Mouse (Mus musculus): ENCODE measurements around the gene Usmg5. TPM values are rescaled to one million over a fixed set of nuclear protein-coding genes. Genes with fewer than 3 reads are reported as not detected.

Usmg5 gene
- 1,983 and 2,420 TPM in 2 replicates for polyA plus RNA-seq (2015; fragmentation: Nextera tagmentation; extraction: Ambion mirVana)

GRCm38 (mm10) chr19:47090550-47091156, at the start of gene Usmg5, which contains the start of gene Pdcd11:
Gene Usmg5 (minus strand): TSS chr19:47090647.
Gene Pdcd11 (plus strand): TSS chr19:47090768.

DNA sequence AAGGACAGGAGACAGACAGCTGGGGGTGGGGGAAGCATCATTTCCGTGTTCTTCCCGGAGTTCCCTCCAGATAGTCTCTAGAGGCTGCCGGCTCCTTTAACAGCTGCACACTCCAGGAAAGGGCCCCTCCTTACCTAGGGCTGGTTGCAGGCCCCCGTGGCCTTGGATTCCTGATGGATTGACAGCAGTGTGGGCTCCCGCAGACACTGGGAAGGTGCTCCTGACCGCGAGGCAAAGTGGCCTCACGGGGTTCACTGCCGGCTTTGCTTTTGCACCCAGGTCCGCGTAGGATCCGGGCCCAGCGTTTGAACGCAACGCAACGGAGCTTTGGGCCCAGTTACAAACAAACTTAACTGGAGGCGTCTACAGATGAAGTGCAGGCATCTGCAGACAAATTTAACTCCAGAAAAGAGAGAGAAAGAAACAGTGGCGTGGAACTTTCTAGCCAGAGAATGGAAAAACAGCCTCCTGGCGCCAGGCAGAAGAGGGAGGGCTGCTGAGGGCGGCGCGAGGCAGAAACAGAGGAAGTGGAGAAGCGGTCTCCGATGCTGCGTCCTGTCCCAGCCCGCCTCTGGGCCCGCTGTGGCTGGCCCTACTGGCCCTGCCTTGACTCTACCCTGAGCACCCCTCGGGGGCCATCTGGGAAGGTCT, 47.4 kb upstream of the Usmg5 start, which contains the start of gene Calhm2:
Calhm2 (minus strand) TSS at position 524 of the 651 bp plus-strand sequence.

GRCm38 (mm10) chr19:47067096-47067882, 23.2 kb downstream of the Usmg5 start, which contains the start of gene Taf5:
Gene Taf5 (plus strand): TSS chr19:47067746.

DNA sequence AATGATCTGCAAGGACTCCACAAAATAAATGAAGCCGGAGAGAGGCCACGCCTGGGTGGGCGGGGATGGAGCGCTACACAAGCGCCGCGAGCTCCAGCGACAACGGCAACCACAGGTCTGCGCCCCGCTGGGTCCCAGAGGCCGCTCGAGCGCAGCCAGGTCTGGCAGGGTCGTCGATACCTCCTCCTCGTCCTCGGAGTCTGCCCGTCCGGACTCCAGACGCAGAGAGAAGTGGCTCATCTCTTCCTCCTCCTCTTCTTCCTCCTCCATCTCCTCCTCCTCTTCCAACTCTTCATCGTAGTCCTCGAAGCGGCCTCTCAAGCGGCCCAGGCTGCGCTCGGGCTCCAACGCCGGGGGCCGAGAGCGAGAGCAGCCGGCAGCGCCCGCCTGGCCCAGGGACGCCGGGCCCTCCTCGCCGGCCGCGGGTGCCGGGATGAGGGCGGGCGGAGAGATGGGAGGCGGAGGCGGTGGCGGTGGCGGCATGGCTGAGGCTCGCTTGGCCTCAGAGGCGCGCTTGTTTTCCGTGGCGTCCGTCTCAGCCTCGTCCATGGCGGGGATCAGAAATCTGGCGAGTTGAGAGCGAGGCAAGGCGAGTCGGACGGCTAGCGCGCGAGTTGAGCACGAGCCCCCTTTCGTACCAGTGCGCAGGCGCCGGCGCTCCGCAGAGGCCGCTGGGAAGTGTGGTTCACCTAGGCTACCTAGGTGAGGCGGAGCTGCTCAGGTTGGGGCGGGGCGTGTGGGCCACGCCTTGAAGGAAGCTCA, 40.0 kb downstream of the Usmg5 start, which contains the start of gene Pcgf6:
Pcgf6 (minus strand) TSS at position 636 of the 762 bp plus-strand sequence.

Other genes with a start within 250 kb of the Usmg5 start
- gene Ina, start 75.9 kb downstream of the Usmg5 start, polyA plus RNA-seq (2015; fragmentation: Nextera tagmentation; extraction: Ambion mirVana), result 258 and 265 TPM in 2 replicates
- 57.9 and 65.4 TPM in 2 replicates for gene Nt5c2, start 75.5 kb downstream of the Usmg5 start, polyA plus RNA-seq (2015; fragmentation: Nextera tagmentation; extraction: Ambion mirVana)
- 22.3 and 24.7 TPM in 2 replicates for gene Pcgf6, start 39.7 kb downstream of the Usmg5 start, polyA plus RNA-seq (2015; fragmentation: Nextera tagmentation; extraction: Ambion mirVana)
- 3.8 and 4.7 TPM in 2 replicates for gene Taf5, start 22.9 kb downstream of the Usmg5 start, polyA plus RNA-seq (2015; fragmentation: Nextera tagmentation; extraction: Ambion mirVana)
- 4.5 and 5.2 TPM in 2 replicates for gene Pdcd11, start 121 bp upstream of the Usmg5 start, polyA plus RNA-seq (2015; fragmentation: Nextera tagmentation; extraction: Ambion mirVana)
- 1.9 TPM in 2 replicates for gene Calhm2, start 47.6 kb upstream of the Usmg5 start, polyA plus RNA-seq (2015; fragmentation: Nextera tagmentation; extraction: Ambion mirVana)
- gene Calhm1, start 53.6 kb upstream of the Usmg5 start, polyA plus RNA-seq (2015; fragmentation: Nextera tagmentation; extraction: Ambion mirVana), result not detected in 2 replicates
- gene Calhm3, start 67.1 kb upstream of the Usmg5 start, polyA plus RNA-seq (2015; fragmentation: Nextera tagmentation; extraction: Ambion mirVana), result 0.30 TPM in 1 of 2 replicates, not detected in the other
- 20.9 and 21.9 TPM in 2 replicates for gene Neurl1a, start 88.2 kb upstream of the Usmg5 start, polyA plus RNA-seq (2015; fragmentation: Nextera tagmentation; extraction: Ambion mirVana)

Data from neural tube, postnatal 0 days (tissue).